8 mouse cellular contexts compared by ENCODE assay signal in genomic region chr11:114040391-114041035, GRCm38 (mm10). TPM values are rescaled to one million over a fixed set of nuclear protein-coding genes. Genes with fewer than 3 reads are reported as not detected.
DNase-seq lines count a peak whose midpoint lies in the region.

No protein-coding gene starts in this region.

- H3K9me3 ChIP-seq in limb, embryonic 10.5 days (replicated peaks) = no peaks in the 10 kb centered on the region

- H3K27ac ChIP-seq in limb, embryonic 10.5 days = peak overlapping the region; percentile 56

- DNase-seq in heart, adult 18-20 months = peak; percentile 20 to 34
- no peak for DNase-seq in heart, adult 8-10 months (ENCODE audit: low spot score)
- DNase-seq in cerebellum, adult 9-11 months = peak; percentile 45
- peak; percentile 51 for DNase-seq in gastrocnemius, postnatal 25 days
- DNase-seq in limb, embryonic 10.5 days (ENCODE audit: low spot score) = peak; percentile 51
- peak; percentile 90 for DNase-seq in retina, postnatal 1 day
- DNase-seq in adipocyte (ENCODE audit: low spot score) = no peak
- DNase-seq in right cerebral cortex, adult 2 months (ENCODE audit: low spot score in 2 of 2) = no peak

- no peak overlapping the region; the same call in 1 of the 2 replicates for H3K4me3 ChIP-seq in limb, embryonic 10.5 days

- no peaks in the 10 kb centered on the region for H3K36me3 ChIP-seq in limb, embryonic 10.5 days

- no peaks in the 10 kb centered on the region for H3K27me3 ChIP-seq in limb, embryonic 10.5 days (ENCODE audit: low read depth, poor library complexity, severe bottlenecking)

- 5% methylated on average over 10 of the region's 10 CpGs for WGBS in limb, embryonic 10.5 days

- peaks cover 36% of the 10 kb centered on the region for H3K4me1 ChIP-seq in limb, embryonic 10.5 days

RNA-seq across cellular contexts. Expression of gene Sdk2, which starts 26.3 kb away (rescaled TPM):
- total RNA-seq in heart, adult 18-20 months (2021) = 1 to 10 TPM; 1.7 to 1.9 TPM
- 1 to 10 TPM in 2 of 4 experiments, under 1 TPM in 2; 0.65 to 2.1 (median 1.3) TPM for total RNA-seq in heart, adult 8-10 months (2022)
- 1 to 10 TPM in 1 of 2 experiments, under 1 TPM in 1; 0.75 to 1.4 TPM for total RNA-seq in gastrocnemius, postnatal 25 days (2021)
- 0.66 and 1.1 TPM in 2 replicates for polyA plus RNA-seq in limb, embryonic 10.5 days (2016; fragmentation: Nextera tagmentation; extraction: Ambion mirVana)

Comparison
In these comparisons a context has a peak if more than half of its experiments do, and no peak if none do; other contexts are left out.
1. DNase-seq: peak in heart, adult 18-20 months (2 of 2), cerebellum, adult 9-11 months (single experiment), gastrocnemius, postnatal 25 days (single experiment), limb, embryonic 10.5 days (single experiment) and retina, postnatal 1 day (single experiment); none in heart, adult 8-10 months (single experiment), adipocyte (single experiment) and right cerebral cortex, adult 2 months (0 of 2).